Mouse (Mus musculus) brain, embryonic 14.5 days (tissue): ENCODE measurements around the gene Olfr1263.

Source experiments
- CTCF ChIP-seq: fragments of 200-500 bp; IDR thresholded peaks from 2 replicates; pipeline ENCODE4 v1.5.1; 2012; ENCODE audit warnings: inconsistent platforms, mild to moderate bottlenecking, moderate library complexity, borderline replicate concordance; ENCODE audit not compliant: insufficient read depth, insufficient read length; ENCODE audit errors: extremely low read depth
- POLR2A ChIP-seq: fragments of 200-500 bp; IDR thresholded peaks from 2 replicates; pipeline ENCODE4 v1.6.1; 2012; ENCODE audit warnings: mild to moderate bottlenecking, inconsistent platforms, borderline replicate concordance; ENCODE audit not compliant: poor library complexity, insufficient read depth, insufficient read length, severe bottlenecking; ENCODE audit errors: extremely low read depth

- TF ChIP-seq POLR2A (no peak), CTCF (no peak)
These were observed 13.5 kb downstream of the Olfr1263 start, which contains the start of gene Olfr1264 for GRCm38 (mm10) chr2:90025477-90025876.
